Mouse (Mus musculus): Measurements from ENCODE around the gene Fmo1.

DNA sequence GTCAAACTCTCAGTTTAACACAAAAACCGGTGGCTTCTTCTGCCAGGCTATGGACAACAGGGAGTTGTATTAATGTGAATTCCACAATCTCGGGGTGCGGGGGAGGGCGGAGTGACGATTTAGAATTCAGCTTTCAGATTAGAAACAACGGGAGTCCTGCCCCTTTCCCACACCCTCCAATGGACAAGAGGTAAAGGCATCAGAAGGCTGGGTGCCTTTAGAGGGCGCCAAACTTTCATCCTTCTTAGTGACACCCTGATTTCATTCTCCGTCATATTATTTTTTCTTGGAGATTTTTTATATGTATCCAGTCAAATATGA is 52.6 kb downstream of the Fmo1 start, which contains the start of gene Fmo4:
- peak; percentile 58 for TF ChIP-seq CTCF (conservative IDR thresholded peaks at IDR 0.05; ENCODE audit: insufficient read depth, insufficient read length, low read depth, low read length)
- no peak for TF ChIP-seq POLR2A (IDR thresholded peaks at IDR 0.05; ENCODE audit: low read depth, low read length)

All from kidney, adult 2 months (tissue).